Mouse (Mus musculus): ENCODE data around the gene Gins2.

Gene Gins2

DNA sequence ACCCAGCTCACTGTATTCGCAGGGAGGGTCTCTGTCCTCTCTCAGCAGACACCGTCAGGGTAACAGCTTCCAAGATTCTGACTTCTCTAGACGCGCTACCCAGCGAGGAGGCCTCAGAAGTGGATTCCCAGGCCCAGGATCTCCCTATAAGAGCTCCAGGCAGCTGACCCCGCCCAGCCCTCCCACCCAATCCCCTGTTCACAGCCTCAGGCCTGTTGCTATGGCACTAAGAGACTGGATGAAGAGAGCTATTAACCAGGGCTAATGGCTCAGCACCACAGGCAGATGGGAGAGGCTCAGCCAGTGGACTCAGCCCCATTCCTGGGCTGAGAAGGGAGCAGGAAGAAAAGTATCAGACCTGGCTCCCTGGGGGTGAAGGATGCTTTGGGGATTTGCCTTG lies 13.6 kb upstream of the Gins2 start:
- no peak for DNase-seq (ENCODE audit: low read depth, low spot score)

DNA sequence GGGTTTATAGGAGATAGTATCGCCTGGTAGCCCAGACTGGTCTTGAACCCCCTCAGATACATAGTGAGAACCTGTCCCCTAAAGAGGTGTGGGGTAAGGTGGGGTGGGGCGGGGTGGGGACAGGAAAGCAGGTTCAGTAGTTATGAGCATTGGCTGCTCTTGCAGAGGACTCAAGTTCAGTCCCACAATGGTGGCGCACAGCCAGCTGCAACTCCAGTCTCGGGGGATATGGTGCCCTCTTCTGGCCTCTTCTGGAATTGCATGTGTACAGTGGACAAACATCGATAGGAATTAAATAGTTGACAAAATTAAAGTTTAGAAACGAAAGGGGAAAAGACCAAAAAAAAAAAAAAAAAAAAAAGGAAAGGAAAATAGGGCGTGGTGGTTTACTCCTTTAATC lies 10.4 kb upstream of the Gins2 start:
- peak; percentile 68 for DNase-seq (ENCODE audit: low read depth, low spot score)

GRCm38 (mm10) chr8:120598579-120598978 lies 9.5 kb upstream of the Gins2 start:
- no peak for DNase-seq (ENCODE audit: low read depth, low spot score)

DNA sequence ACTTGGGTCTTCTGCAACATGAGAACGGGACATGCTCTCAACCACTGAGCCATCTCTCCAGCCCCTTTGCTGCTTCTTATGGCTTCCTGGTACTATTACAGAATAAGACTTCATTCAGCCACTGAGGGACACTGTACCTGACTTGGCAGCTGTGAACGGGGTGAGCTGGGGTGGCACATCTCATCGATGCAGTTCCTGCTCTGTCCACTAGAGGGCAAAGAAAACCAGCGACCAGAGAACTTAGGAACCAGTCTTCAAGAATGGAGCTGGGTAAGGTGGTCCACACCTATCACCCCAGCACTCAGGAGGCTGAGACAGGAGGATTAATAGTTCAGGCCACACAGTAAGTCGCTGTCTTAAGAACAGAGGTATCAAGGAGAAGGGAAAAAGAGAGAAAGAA lies 6.9 kb upstream of the Gins2 start:
- peak; percentile 67 for DNase-seq (ENCODE audit: low read depth, low spot score)

DNA sequence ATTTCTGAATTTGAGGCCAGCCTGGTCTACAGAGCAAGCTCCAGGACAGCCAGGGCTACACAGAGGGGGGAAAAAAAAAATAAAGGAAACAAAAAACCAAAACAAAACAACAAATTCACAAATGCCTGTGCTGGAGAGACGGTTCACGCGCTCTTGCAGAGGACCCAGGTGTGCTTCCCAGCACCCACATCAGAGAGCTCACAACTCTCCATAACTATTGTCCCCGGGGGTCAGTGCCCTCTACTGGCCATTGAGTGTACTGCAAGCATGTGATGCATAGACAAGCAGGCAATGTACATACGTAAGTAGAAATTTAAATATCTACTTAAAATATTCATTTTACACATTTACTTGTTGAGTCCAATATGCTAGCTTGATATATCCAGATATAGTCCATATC lies 5.5 kb upstream of the Gins2 start:
- peak; percentile 55 for DNase-seq (ENCODE audit: low read depth, low spot score)

- DNase-seq (ENCODE audit: low read depth, low spot score), result no peak
These were observed 2.6 kb upstream of the Gins2 start for GRCm38 (mm10) chr8:120591587-120592292.

DNA sequence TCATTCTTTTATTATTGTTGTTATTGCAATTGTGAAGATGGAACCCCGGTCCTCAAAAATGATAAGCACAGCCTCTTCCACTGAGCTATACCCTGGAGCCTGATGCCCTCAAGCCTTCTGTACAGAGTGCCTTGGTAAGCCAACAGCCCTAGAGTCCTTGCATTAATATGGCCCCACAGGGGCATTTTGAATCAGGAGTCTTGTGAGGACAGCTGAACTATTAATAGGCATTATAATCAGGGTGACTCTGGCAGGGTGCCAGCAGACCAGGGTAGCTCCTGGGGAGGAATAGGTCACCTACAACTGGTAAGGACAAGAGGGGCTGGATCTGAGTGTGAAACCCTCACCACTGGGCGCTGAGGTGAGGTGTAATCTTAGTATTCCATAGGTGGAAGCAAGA lies 817 bp upstream of the Gins2 start:
- DNase-seq (ENCODE audit: low read depth, low spot score), result no peak

DNA sequence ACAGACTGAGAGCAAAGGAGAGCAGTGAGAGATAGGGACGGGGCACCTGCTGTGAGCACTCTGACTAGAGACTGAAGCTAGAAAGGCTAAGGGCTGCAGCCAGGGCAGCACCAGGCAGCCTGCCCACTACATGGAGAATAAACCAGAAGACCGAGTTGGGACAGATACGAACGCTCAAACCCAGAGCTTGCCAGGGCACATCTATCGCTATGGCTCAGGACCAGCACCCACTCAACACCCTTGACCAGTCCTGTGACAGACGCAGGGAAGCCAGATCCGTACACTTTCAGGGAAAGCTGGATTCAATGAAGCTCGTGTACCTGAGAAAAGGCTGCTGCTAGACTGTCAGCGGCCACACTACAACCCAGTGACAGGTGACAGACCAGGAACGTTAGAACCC lies 3.6 kb downstream of the Gins2 start:
- DNase-seq (ENCODE audit: low read depth, low spot score), result no peak

GRCm38 (mm10) chr8:120581811-120582210 lies 7.3 kb downstream of the Gins2 start:
- DNase-seq (ENCODE audit: low read depth, low spot score), result no peak

- DNase-seq (ENCODE audit: low read depth, low spot score), result no peak
These were observed 7.8 kb downstream of the Gins2 start for GRCm38 (mm10) chr8:120581329-120581728.

GRCm38 (mm10) chr8:120580336-120581000 lies 8.6 kb downstream of the Gins2 start:
- DNase-seq (ENCODE audit: low read depth, low spot score), result no peak

DNA sequence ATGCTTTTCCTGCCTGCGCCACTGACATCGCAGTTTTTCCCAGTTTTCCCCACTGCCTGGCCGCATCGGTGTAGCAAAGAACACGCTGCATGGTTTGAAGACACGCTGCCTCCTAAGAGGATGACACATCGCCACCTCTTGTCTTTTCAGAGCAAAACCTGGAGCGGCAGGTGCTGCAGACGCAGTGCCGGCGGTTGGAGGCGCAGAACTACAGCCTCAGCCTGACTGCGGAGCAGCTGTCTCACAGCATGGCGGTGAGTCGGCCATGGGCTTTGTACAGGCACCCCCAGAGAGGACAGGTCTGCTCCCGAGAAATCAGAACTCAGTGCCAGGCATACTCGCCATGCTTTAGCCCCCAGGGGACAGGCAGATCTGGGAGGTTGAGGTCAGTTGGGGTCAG lies 11.3 kb downstream of the Gins2 start:
- DNase-seq (ENCODE audit: low read depth, low spot score), result no peak

DNA sequence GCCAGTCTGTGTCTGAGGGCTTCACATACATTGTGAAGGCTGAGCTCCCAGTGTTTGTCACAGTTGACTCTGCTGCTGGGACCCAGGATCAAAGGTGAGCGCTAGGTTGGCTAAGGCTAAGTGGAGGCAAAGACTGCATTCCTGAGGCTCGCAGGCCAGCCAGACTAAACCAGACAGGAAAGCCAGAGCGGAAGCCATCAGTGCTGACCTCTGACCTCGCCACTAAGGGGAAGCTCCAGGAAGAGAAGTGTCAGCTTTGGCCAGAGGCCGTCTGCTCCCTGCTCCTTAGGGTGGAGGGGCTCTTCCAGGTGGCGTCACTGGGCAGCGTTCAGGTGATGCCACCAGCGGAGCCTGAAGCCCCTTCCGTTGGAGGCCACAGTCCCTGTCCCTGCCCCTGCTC lies 13.3 kb downstream of the Gins2 start:
- no peak for DNase-seq (ENCODE audit: low read depth, low spot score)

DNA sequence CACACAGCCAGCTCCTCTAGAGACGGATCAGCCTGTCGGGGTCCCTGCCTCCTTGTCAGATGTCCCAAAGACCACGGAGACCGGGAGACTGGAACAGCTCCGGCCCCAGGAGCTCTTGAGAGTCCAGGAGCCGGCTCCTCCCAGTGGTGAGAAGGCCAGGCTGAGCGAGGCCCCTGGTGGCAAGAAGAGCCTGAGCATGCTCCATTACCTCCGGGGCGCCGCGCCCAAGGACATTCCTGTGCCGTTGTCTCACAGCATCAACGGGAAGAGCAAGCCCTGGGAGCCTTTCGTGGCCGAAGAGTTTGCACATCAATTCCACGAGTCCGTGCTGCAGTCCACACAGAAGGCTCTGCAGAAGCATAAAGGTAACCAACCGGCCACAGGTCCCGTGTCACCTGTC lies 14.2 kb downstream of the Gins2 start:
- no peak for DNase-seq (ENCODE audit: low read depth, low spot score)

- DNase-seq (ENCODE audit: low read depth, low spot score), result no peak
These were observed 15.2 kb downstream of the Gins2 start for GRCm38 (mm10) chr8:120573866-120574265.

GRCm38 (mm10) chr8:120572534-120572933 lies 16.6 kb downstream of the Gins2 start:
- no peak for DNase-seq (ENCODE audit: low read depth, low spot score)

GRCm38 (mm10) chr8:120571561-120571960 lies 17.5 kb downstream of the Gins2 start:
- no peak for DNase-seq (ENCODE audit: low read depth, low spot score)

DNA sequence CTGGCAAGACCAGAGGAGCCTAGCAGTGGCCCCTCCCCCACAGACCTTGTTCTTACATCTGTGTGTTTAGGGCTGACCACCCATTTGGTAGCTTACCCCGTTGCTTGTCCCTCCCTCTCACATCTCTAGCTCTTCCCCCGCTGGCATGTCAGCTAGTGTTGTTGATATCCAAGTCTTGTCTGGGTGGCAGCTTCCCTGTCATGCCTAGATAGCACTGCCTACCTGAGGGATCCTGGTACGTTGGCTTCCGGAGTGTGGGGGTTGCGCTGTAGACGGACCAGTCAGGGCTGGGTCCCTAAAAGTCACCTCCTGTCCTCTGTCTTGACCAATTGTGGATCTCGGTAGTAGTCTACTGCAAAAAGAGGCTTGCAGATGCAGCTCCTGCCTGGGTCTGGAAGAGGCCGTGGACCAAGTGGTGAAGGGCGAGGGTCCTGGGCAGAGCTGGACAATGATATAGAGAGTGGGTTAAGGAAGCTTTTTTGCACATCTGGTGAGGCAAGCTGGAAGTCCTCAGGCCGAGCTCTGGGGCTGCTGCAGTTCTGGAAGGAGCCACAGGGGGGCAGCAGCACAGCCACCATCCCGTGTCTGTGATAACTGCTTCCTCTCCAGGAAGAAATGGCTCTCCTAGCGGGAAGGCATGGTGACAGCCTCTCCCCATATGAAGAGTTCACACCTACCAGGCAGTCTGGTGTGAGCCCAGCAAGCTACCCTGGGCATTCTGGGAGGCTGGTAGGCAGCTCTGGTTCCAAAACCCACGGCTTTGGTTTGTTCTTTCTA lies 19.0 kb downstream of the Gins2 start:
- peak; percentile 61 for DNase-seq (ENCODE audit: low read depth, low spot score)

- no peak for DNase-seq (ENCODE audit: low read depth, low spot score)
These were observed 20.0 kb downstream of the Gins2 start for GRCm38 (mm10) chr8:120569123-120569522.

- no peak for DNase-seq (ENCODE audit: low read depth, low spot score)
These were observed 20.8 kb downstream of the Gins2 start for GRCm38 (mm10) chr8:120568164-120568798.

DNA sequence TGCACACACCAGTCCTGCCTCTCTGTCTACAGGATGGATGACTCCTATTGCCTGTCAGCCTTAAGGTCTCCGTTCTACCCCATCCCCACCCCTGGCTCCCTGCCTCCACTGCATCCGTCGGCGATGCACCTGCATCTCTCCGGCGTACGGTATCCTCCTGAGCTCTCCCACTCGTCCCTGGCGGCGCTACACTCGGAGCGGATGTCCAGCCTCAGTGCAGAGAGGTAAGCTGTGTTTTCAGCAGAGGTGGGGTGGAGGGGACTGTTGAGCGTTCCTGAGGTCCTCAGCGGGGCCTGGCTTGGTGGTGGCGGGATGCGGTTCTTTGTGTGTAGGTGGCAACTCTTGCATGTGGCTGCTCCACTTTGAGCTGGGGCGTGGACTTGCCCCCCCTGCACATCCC lies 21.4 kb downstream of the Gins2 start:
- DNase-seq (ENCODE audit: low read depth, low spot score), result no peak

- DNase-seq (ENCODE audit: low read depth, low spot score), result no peak
These were observed 22.4 kb downstream of the Gins2 start for GRCm38 (mm10) chr8:120566681-120567080.
